8 mouse cellular contexts compared by ENCODE assay signal in the genomic region with DNA sequence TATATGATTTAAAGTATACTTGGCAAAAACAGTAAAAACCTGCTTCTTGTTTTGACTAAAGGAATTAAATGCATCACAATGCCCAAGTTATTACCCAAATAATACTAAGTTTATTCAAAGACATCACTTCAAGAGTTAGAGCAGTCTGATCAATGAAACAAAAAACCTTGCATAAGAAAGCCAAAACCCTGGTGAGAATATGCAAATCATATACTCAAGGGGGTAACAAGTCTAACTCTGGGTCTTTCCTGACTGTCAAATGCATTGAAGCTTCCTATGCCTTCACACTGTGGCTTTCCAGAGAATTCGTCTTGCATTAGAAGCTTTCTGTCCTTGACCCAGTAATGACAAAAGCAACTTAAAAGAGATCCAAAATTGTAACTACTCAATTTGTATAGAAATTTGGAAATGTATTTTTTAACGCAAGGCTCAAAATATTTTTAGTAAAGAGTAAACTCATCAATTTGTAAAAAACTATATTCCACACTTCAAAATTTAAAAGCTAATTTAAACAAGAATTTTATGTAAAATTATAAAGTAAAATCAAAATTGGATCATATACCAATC. TPM values are rescaled to one million over a fixed set of nuclear protein-coding genes. Genes with fewer than 3 reads are reported as not detected.
A peak's percentile ranks its signal among the peaks of the same experiment; 100 is the strongest.
DNase-seq lines count a peak whose midpoint lies in the region; ATAC-seq and TF ChIP-seq lines count a peak whose summit lies in the region.

No protein-coding gene starts in this region.

- H3K4me3 ChIP-seq in lung, postnatal 0 days (ENCODE audit: low read depth, low read length): peak overlapping the region; percentile 38
- H3K4me3 ChIP-seq in embryonic facial prominence, embryonic 12.5 days: peak overlapping the region; percentile 38
- peak overlapping the region; percentile 32 for H3K4me3 ChIP-seq in limb, embryonic 12.5 days (replicated peaks)
- H3K4me3 ChIP-seq in thymus, adult 2 months (ENCODE audit: control insufficient read depth, insufficient read depth, low read length): no peak overlapping the region

- H3K4me2 ChIP-seq in lung, postnatal 0 days (replicated peaks; ENCODE audit: low read depth, low read length): peak overlapping the region; percentile 66
- H3K4me2 ChIP-seq in embryonic facial prominence, embryonic 12.5 days (replicated peaks): peak overlapping the region; percentile 69
- H3K4me2 ChIP-seq in limb, embryonic 12.5 days: peak overlapping the region; percentile 55

- peaks cover 9% of the 10 kb centered on the region for H3K4me1 ChIP-seq in lung, postnatal 0 days (ENCODE audit: insufficient read depth, low read depth, low read length)
- H3K4me1 ChIP-seq in embryonic facial prominence, embryonic 12.5 days: peaks cover 15% of the 10 kb centered on the region
- H3K4me1 ChIP-seq in limb, embryonic 12.5 days (replicated peaks): peaks cover 20% of the 10 kb centered on the region
- peaks cover 4% of the 10 kb centered on the region for H3K4me1 ChIP-seq in thymus, adult 2 months (replicated peaks; ENCODE audit: control insufficient read depth, insufficient read depth, low read length)

- no peaks in the 10 kb centered on the region for H3K36me3 ChIP-seq in lung, postnatal 0 days (ENCODE audit: insufficient read depth, low read length)
- no peaks in the 10 kb centered on the region for H3K36me3 ChIP-seq in embryonic facial prominence, embryonic 12.5 days
- peaks cover 21% of the 10 kb centered on the region for H3K36me3 ChIP-seq in limb, embryonic 12.5 days
- H3K36me3 ChIP-seq in thymus, adult 2 months (ENCODE audit: control insufficient read depth, insufficient read depth, low read length): peaks cover 26% of the 10 kb centered on the region

- H3K9ac ChIP-seq in lung, postnatal 0 days (replicated peaks; ENCODE audit: low read depth): peak overlapping the region; percentile 55
- H3K9ac ChIP-seq in embryonic facial prominence, embryonic 12.5 days: peak overlapping the region; percentile 62
- H3K9ac ChIP-seq in limb, embryonic 12.5 days (replicated peaks): peak overlapping the region; percentile 51

- no peak for ATAC-seq in lung, postnatal 0 days
- ATAC-seq in embryonic facial prominence, embryonic 12.5 days (ENCODE audit: insufficient number of reproducible peaks, insufficient read depth, low FRiP score, low TSS enrichment): no peak
- ATAC-seq in limb, embryonic 12.5 days (ENCODE audit: insufficient number of reproducible peaks, insufficient read depth, low FRiP score, low TSS enrichment, low read depth): no peak

- TF ChIP-seq EP300 in lung, postnatal 0 days (IDR thresholded peaks at IDR 0.05): no peak

- H3K27me3 ChIP-seq in lung, postnatal 0 days (replicated peaks; ENCODE audit: insufficient read depth, low read length): no peaks in the 10 kb centered on the region
- no peaks in the 10 kb centered on the region for H3K27me3 ChIP-seq in embryonic facial prominence, embryonic 12.5 days
- H3K27me3 ChIP-seq in limb, embryonic 12.5 days: no peaks in the 10 kb centered on the region
- H3K27me3 ChIP-seq in thymus, adult 2 months (ENCODE audit: control insufficient read depth, insufficient read depth, low read length): no peaks in the 10 kb centered on the region

- DNase-seq in lung, postnatal 0 days (ENCODE audit: low spot score): peak; percentile 57
- DNase-seq in lung, postnatal 25 days (ENCODE audit: low spot score): no peak
- DNase-seq in retina, embryonic 14.5 days (ENCODE audit: low spot score): peak; percentile 61
- DNase-seq in cerebellum, postnatal 4 days (ENCODE audit: low spot score in 2 of 2): no peak
- no peak for DNase-seq in adrenal gland, postnatal 14 days
- DNase-seq in thymus, adult 2 months: no peak

- H3K9me3 ChIP-seq in lung, postnatal 0 days (ENCODE audit: low read length): no peaks in the 10 kb centered on the region
- H3K9me3 ChIP-seq in embryonic facial prominence, embryonic 12.5 days: no peaks in the 10 kb centered on the region
- no peaks in the 10 kb centered on the region for H3K9me3 ChIP-seq in limb, embryonic 12.5 days

- WGBS in lung, postnatal 0 days: 15% methylated on average over 2 of the region's 2 CpGs
- WGBS in embryonic facial prominence, embryonic 12.5 days: 27% methylated on average over 2 of the region's 2 CpGs
- 33% methylated on average over 2 of the region's 2 CpGs for WGBS in limb, embryonic 12.5 days
- 8% methylated on average over 2 of the region's 2 CpGs for WGBS in thymus, adult 2 months

- TF ChIP-seq CTCF in lung, postnatal 0 days (IDR thresholded peaks at IDR 0.05): no peak
- no peak for TF ChIP-seq CTCF in thymus, adult 2 months (IDR thresholded peaks at IDR 0.05; ENCODE audit: borderline replicate concordance, control insufficient read depth, extremely low read depth, insufficient read depth, low read length, poor library complexity)

- no peak for TF ChIP-seq POLR2A in thymus, adult 2 months (IDR thresholded peaks at IDR 0.05; ENCODE audit: control insufficient read depth, extremely low read depth, insufficient read depth, low read length, poor library complexity)

- peak overlapping the region; percentile 59; the same call in 1 of the 2 replicates for H3K27ac ChIP-seq in lung, postnatal 0 days (ENCODE audit: low read length)
- peak overlapping the region; percentile 71; the same call in 1 of the 2 replicates for H3K27ac ChIP-seq in embryonic facial prominence, embryonic 12.5 days
- no peak overlapping the region; the same call in 1 of the 2 replicates for H3K27ac ChIP-seq in limb, embryonic 12.5 days
- no peak overlapping the region for H3K27ac ChIP-seq in thymus, adult 2 months (ENCODE audit: control insufficient read depth, insufficient read depth, low read length)

RNA-seq across cellular contexts. Expression of gene Chd2, which starts 2.4 kb away (rescaled TPM):
- 38.0 and 39.9 TPM in 2 replicates for polyA plus RNA-seq in lung, postnatal 0 days (2015; fragmentation: Nextera tagmentation; extraction: Ambion mirVana)
- polyA plus RNA-seq in embryonic facial prominence, embryonic 12.5 days (2016; fragmentation: Nextera tagmentation; extraction: Ambion mirVana): 57.9 and 65.0 TPM in 2 replicates
- 66.8 and 70.3 TPM in 2 replicates for polyA plus RNA-seq in limb, embryonic 12.5 days (2016; fragmentation: Nextera tagmentation; extraction: Ambion mirVana)
- 45.1 and 52.8 TPM in 2 replicates for total RNA-seq in adrenal gland, postnatal 14 days (2021)
- polyA plus RNA-seq in thymus, adult 2 months (2012; rRNA removed): 84.9 and 88.1 TPM in 2 replicates

Comparison
In these comparisons a context has a peak if more than half of its experiments do, and no peak if none do; other contexts are left out.
1. DNase-seq: peak in lung, postnatal 0 days (single experiment) and retina, embryonic 14.5 days (single experiment); none in lung, postnatal 25 days (single experiment), cerebellum, postnatal 4 days (0 of 2), adrenal gland, postnatal 14 days (single experiment) and thymus, adult 2 months (single experiment).
2. H3K27ac ChIP-seq: peak in lung, postnatal 0 days (single experiment) and embryonic facial prominence, embryonic 12.5 days (single experiment); none in limb, embryonic 12.5 days (single experiment) and thymus, adult 2 months (single experiment).
3. Peak in every context shown above with its lines, with median percentiles within 50 percentile points of each other: H3K4me2 ChIP-seq and H3K9ac ChIP-seq.